Mouse (Mus musculus): ENCODE data around the gene Asb10. TPM values are rescaled to one million over a fixed set of nuclear protein-coding genes. Genes with fewer than 3 reads are reported as not detected.

The Asb10 gene
- total RNA-seq (2014; rRNA removed; ENCODE audit: low replicate concordance) (34.4 and 44.0 TPM in 2 replicates), polyA plus RNA-seq (2015; fragmentation: Nextera tagmentation; extraction: Ambion mirVana) (20.8 and 24.3 TPM in 2 replicates)

DNA sequence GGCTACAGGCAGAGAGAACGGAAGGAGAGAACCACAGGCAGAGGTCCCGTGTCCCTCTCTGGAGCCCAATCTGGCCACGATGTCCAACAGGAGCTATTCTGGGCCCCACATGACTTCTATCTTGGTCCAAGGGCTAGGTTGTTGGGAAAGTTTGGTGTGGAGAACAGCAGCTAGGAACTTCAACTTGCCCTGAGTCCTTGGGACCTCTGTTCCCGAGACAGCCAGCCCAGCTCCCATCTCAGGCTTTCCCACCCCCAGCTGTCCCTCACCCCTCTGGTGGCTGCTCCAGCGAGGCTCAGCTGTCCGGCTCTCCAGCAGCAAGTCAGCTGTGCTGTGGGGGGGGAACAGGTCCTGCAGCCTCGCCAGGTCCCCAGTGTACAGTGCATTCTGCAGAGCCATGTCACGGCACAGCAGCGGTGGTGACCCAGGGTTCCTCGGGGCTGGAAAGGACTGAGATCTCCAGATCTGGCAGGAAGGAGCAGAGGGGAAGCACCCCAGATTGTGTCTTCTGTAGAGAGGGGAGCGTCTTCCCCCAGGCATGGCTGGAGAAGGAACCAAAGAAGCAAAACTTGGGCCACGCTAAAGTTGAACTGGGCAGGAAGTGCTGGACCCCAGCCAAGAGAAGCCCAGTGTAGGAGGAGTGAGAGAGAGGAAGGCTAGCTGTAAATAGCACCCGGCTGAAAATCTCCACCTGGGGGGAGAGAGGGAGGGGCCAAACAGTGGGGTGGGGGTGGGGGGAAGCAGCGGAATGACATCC is at the start of gene Asb10:
Asb10 (minus strand) TSS at position 592 of the 757 bp plus-strand sequence.
- peaks cover 27% of the 10 kb centered on the region for H3K4me1 ChIP-seq (ENCODE audit: control insufficient read depth, insufficient read depth)
- WGBS, result 5% methylated on average over 14 of the region's 14 CpGs
- ATAC-seq (ENCODE audit: insufficient read depth, low read depth), result peak; percentile 92

GRCm38 (mm10) chr5:24589511-24590500 is 49.0 kb upstream of the Asb10 start:
- H3K36me3 ChIP-seq (replicated peaks; ENCODE audit: control insufficient read depth, insufficient read depth, low read length), result peaks cover 43% of the 10 kb centered on the region
- no peak for DNase-seq (ENCODE audit: low spot score)
- H3K4me2 ChIP-seq (ENCODE audit: low read depth, low read length), result no peak overlapping the region
- H3K27ac ChIP-seq (ENCODE audit: low read depth), result no peak overlapping the region
- no peaks in the 10 kb centered on the region for H3K9me3 ChIP-seq (replicated peaks; ENCODE audit: control insufficient read depth, low read length)
- no peaks in the 10 kb centered on the region for H3K27me3 ChIP-seq (ENCODE audit: control insufficient read depth, insufficient read depth, low read length)
- H3K4me1 ChIP-seq (ENCODE audit: control insufficient read depth, insufficient read depth), result peaks cover 13% of the 10 kb centered on the region
- no peak overlapping the region for H3K4me3 ChIP-seq (ENCODE audit: low read depth, low read length)
- 88% methylated on average over 20 of the region's 20 CpGs for WGBS
- no peak for ATAC-seq (ENCODE audit: insufficient read depth, low read depth)
- TF ChIP-seq EP300 (IDR thresholded peaks at IDR 0.05; ENCODE audit: low read depth) (no peak), CTCF (IDR thresholded peaks at IDR 0.05; ENCODE audit: low read depth) (no peak)
- H3K9ac ChIP-seq (replicated peaks; ENCODE audit: low read depth, low read length), result no peak overlapping the region

More for the DNA sequence above, at the start of gene Asb10:
- H3K4me3 ChIP-seq (ENCODE audit: low read depth, low read length), result peak within 1 kb of the TSS; percentile 35
- H3K4me2 ChIP-seq (ENCODE audit: low read depth, low read length), result peak within 1 kb of the TSS; percentile 69
- peak within 1 kb of the TSS; percentile 88 for H3K27ac ChIP-seq (ENCODE audit: low read depth)
- no peaks in the 10 kb centered on the region for H3K27me3 ChIP-seq (ENCODE audit: control insufficient read depth, insufficient read depth, low read length)
- DNase-seq (ENCODE audit: low spot score), result peak; percentile 78
- no peaks in the 10 kb centered on the region for H3K9me3 ChIP-seq (replicated peaks; ENCODE audit: control insufficient read depth, low read length)
- no peak within 1 kb of the TSS; the same call in 1 of the 2 replicates for H3K9ac ChIP-seq (replicated peaks; ENCODE audit: low read depth, low read length)
- TF ChIP-seq CTCF (IDR thresholded peaks at IDR 0.05; ENCODE audit: low read depth) (no peak; the same call in 1 of the 2 replicates), EP300 (IDR thresholded peaks at IDR 0.05; ENCODE audit: low read depth) (peak; percentile 28; the same call in 1 of the 2 replicates)
- no peaks in the 10 kb centered on the region for H3K36me3 ChIP-seq (replicated peaks; ENCODE audit: control insufficient read depth, insufficient read depth, low read length)

GRCm38 (mm10) chr5:24587200-24587577 is 46.4 kb upstream of the Asb10 start:
- whole genome bisulfite sequencing, result 5% methylated on average over 4 of the region's 4 CpGs
- Histone ChIP-seq H3K27ac (ENCODE audit: low read depth) (peak overlapping the region; percentile 70; the same call in 1 of the 2 replicates), H3K4me3 (ENCODE audit: low read depth, low read length) (peak overlapping the region; percentile 81), H3K36me3 (replicated peaks; ENCODE audit: control insufficient read depth, insufficient read depth, low read length) (peaks cover 18% of the 10 kb centered on the region), H3K9ac (replicated peaks; ENCODE audit: low read depth, low read length) (peak overlapping the region; percentile 72), H3K4me2 (ENCODE audit: low read depth, low read length) (peak overlapping the region; percentile 80), H3K27me3 (ENCODE audit: control insufficient read depth, insufficient read depth, low read length) (no peaks in the 10 kb centered on the region), H3K4me1 (ENCODE audit: control insufficient read depth, insufficient read depth) (peaks cover 13% of the 10 kb centered on the region), H3K9me3 (replicated peaks; ENCODE audit: control insufficient read depth, low read length) (no peaks in the 10 kb centered on the region)
- DNase-seq (ENCODE audit: low spot score) (no peak), ATAC-seq (ENCODE audit: insufficient read depth, low read depth) (peak; percentile 15; the same call in 1 of the 2 replicates)
- TF ChIP-seq CTCF (IDR thresholded peaks at IDR 0.05; ENCODE audit: low read depth) (no peak), EP300 (IDR thresholded peaks at IDR 0.05; ENCODE audit: low read depth) (no peak)

DNA sequence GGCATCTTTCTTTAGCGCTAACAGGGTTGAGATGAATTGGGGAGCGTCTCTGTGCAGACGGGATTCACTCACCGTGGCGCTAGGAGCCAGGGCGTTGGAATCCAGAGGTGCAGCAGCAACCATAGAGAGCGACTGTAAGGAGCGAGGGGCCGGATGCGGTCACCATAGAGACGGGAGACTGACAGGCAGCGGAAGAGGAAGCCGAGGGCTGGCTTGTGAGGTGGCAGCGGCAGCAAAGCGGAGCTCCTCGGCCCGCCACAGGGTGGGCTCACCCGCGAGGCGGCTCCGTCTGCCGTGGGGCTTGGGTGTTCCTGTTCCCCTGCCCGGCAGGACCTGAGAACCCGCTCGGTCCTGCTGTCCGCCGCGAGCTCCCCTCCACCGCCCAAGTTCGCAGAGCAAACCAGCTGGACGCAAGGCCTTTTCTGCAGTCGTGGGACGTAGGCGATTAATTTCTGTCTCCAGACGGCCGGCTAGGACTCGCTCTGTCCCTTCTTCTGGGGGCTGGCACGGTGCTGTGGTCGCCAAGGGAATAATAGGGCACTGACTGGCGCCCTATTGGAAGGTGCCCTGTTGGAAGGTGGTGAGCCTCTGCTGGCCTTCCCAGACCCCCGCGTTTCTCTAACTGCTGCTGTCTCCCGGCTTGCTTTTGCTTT is 45.9 kb upstream of the Asb10 start, which contains the start of gene Chpf2:
Chpf2 (plus strand) TSS at position 195 of the 653 bp plus-strand sequence.
- Histone ChIP-seq H3K9me3 (replicated peaks; ENCODE audit: control insufficient read depth, low read length) (no peaks in the 10 kb centered on the region), H3K4me1 (ENCODE audit: control insufficient read depth, insufficient read depth) (peaks cover 13% of the 10 kb centered on the region), H3K9ac (replicated peaks; ENCODE audit: low read depth, low read length) (peak within 1 kb of the TSS; percentile 72), H3K27me3 (ENCODE audit: control insufficient read depth, insufficient read depth, low read length) (no peaks in the 10 kb centered on the region), H3K36me3 (replicated peaks; ENCODE audit: control insufficient read depth, insufficient read depth, low read length) (peaks cover 13% of the 10 kb centered on the region), H3K27ac (ENCODE audit: low read depth) (peak within 1 kb of the TSS; percentile 70), H3K4me3 (ENCODE audit: low read depth, low read length) (peak within 1 kb of the TSS; percentile 81), H3K4me2 (ENCODE audit: low read depth, low read length) (peak within 1 kb of the TSS; percentile 80)
- DNase-seq (ENCODE audit: low spot score) (peak; percentile 87), ATAC-seq (ENCODE audit: insufficient read depth, low read depth) (peak; percentile 81)
- TF ChIP-seq CTCF (IDR thresholded peaks at IDR 0.05; ENCODE audit: low read depth) (no peak), EP300 (IDR thresholded peaks at IDR 0.05; ENCODE audit: low read depth) (no peak)
- 0% methylated on average over 43 of the region's 43 CpGs for WGBS

All from heart, postnatal 0 days (tissue).